Mouse (Mus musculus) midbrain, embryonic 16.5 days (tissue): ENCODE data around the gene Ccdc34. TPM values are rescaled to one million over a fixed set of nuclear protein-coding genes. Genes with fewer than 3 reads are reported as not detected.

Experiments
- ATAC-seq: fragments of 200-750 bp; cut with Nextera tagmentation; 2 replicates; pipeline ENCODE4 v1.8.0; 2017; ENCODE audit warnings: moderate TSS enrichment
- H3K27ac ChIP-seq: fragments of 300-500 bp; sonication (generic); 2 replicates; pipeline ENCODE4 v1.5.1; 2014; ENCODE audit warnings: mild to moderate bottlenecking, low read length, mixed read lengths
- H3K27me3 ChIP-seq: fragments of 300-500 bp; sonication (generic); 2 replicates; pipeline ENCODE4 v1.6.1; 2014; ENCODE audit warnings: low read depth, low read length, mixed read lengths; ENCODE audit not compliant: control insufficient read depth, insufficient read depth
- H3K36me3 ChIP-seq: fragments of 300-500 bp; sonication (generic); 2 replicates; pipeline ENCODE4 v1.6.1; 2014; ENCODE audit warnings: mild to moderate bottlenecking, low read length, moderate library complexity, mixed read lengths; ENCODE audit not compliant: control insufficient read depth, insufficient read depth
- H3K4me1 ChIP-seq: fragments of 300-500 bp; sonication (generic); 2 replicates; pipeline ENCODE4 v1.6.1; 2014; ENCODE audit warnings: mild to moderate bottlenecking, low read length, mixed read lengths; ENCODE audit not compliant: control insufficient read depth, insufficient read depth
- H3K4me2 ChIP-seq: fragments of 300-500 bp; sonication (generic); 2 replicates; pipeline ENCODE4 v1.6.1; 2014; ENCODE audit warnings: mild to moderate bottlenecking, low read length, mixed read lengths
- H3K4me3 ChIP-seq: fragments of 300-500 bp; sonication (generic); 2 replicates; pipeline ENCODE4 v1.5.1; 2014; ENCODE audit warnings: low read depth, mild to moderate bottlenecking, low read length, moderate library complexity, mixed read lengths
- H3K9ac ChIP-seq: fragments of 300-500 bp; sonication (generic); 2 replicates; pipeline ENCODE4 v1.6.1; 2014; ENCODE audit warnings: low read depth, low read length, mixed read lengths
- H3K9me3 ChIP-seq: fragments of 300-500 bp; sonication (generic); replicated peaks from 2 replicates; pipeline ENCODE4 v1.6.1; 2014; ENCODE audit warnings: mild to moderate bottlenecking, low read length, mixed read lengths; ENCODE audit not compliant: control insufficient read depth, poor library complexity, severe bottlenecking
- whole genome bisulfite sequencing: fragments of 180-500 bp; shearing (Covaris S2); extraction: QIAGEN DNeasy Blood & Tissue Kit; methylation state at CpG from one replicate; pipeline ENCODE4 v1.1.7; 2014; 5-methylcytosine and 5-hydroxymethylcytosine counted together
- polyA plus RNA-seq: library from polyadenylated mRNA; unstranded; fragments of >200 nt; fragmentation: Nextera tagmentation; extraction: Ambion mirVana; gene quantifications from 2 replicates; pipeline ENCODE4 v1.2.1, GENCODE M21; 2015

The Ccdc34 gene
- polyA plus RNA-seq, 1 experiment from 2014 or later, result 29.0 TPM

DNA sequence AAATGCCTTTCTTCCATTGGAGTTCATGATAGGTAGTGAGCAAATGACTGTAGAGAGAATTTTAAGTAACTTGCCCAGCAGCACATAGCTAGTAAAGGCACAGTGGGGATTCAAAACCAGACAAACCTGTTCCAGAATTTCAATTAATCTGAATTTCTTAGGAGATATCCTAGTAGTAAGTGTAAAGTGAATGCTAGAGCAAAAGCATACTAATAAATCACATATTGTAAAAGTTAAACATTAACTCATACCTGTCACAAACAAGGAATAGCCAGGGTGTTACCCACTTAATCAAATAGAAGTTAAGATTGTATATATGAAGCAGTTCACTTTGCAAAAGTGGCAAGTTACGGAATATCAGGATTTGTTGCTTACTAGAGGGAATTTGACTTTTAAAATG lies 25.9 kb upstream of the Ccdc34 start:
- Histone ChIP-seq H3K4me3 (no peak overlapping the region), H3K36me3 (no peaks in the 10 kb centered on the region), H3K4me1 (peaks cover 5% of the 10 kb centered on the region; the same call in 1 of the 2 replicates), H3K27ac (no peak overlapping the region), H3K9ac (no peak overlapping the region), H3K4me2 (no peak overlapping the region), H3K9me3 (no peaks in the 10 kb centered on the region), H3K27me3 (no peaks in the 10 kb centered on the region)
- no peak for ATAC-seq
- 82% methylated on average over 1 of the region's 1 CpGs for WGBS

DNA sequence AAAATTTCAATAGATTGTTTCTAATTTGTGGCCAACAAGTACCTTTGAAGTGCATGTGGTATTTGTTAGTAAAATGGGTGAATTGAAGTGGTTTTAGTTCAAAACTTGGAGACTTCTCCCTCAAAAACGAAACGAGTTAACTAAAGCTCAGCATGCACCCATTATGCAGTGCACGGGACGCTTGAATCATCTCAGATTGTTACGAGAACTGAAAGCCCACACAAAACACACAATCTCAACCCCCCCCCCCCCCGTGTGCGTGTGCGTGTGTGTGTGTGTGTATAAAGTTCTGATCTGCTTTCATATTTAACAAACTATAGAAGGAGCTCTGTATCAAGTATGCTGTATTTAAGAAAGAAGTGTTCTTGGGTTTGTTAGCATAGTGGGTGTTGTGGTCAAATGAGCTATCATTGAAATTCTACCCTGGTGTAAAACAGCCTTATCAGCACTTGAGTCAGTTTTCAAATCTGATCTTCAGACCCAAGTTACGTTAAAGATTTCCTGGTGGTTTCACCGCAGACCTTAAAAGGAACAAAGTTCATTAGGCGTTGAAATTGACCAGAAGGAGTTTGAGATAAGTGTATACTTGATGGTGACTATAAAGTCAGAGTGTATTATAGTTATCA lies 25.1 kb upstream of the Ccdc34 start:
- Histone ChIP-seq H3K36me3 (no peaks in the 10 kb centered on the region), H3K4me2 (no peak overlapping the region), H3K9me3 (no peaks in the 10 kb centered on the region), H3K27me3 (no peaks in the 10 kb centered on the region), H3K4me1 (peaks cover 5% of the 10 kb centered on the region; the same call in 1 of the 2 replicates), H3K27ac (no peak overlapping the region), H3K4me3 (no peak overlapping the region), H3K9ac (no peak overlapping the region)
- ATAC-seq, result no peak
- WGBS, result 43% methylated on average over 11 of the region's 11 CpGs

GRCm38 (mm10) chr2:109993404-109993803 lies 24.2 kb upstream of the Ccdc34 start:
- H3K27me3 ChIP-seq, result no peaks in the 10 kb centered on the region
- H3K27ac ChIP-seq, result no peak overlapping the region
- no peak for ATAC-seq
- H3K4me2 ChIP-seq, result no peak overlapping the region
- no peak overlapping the region for H3K4me3 ChIP-seq
- H3K9me3 ChIP-seq, result no peaks in the 10 kb centered on the region
- no peak overlapping the region for H3K9ac ChIP-seq
- no peaks in the 10 kb centered on the region for H3K36me3 ChIP-seq
- peaks cover 5% of the 10 kb centered on the region; the same call in 1 of the 2 replicates for H3K4me1 ChIP-seq

DNA sequence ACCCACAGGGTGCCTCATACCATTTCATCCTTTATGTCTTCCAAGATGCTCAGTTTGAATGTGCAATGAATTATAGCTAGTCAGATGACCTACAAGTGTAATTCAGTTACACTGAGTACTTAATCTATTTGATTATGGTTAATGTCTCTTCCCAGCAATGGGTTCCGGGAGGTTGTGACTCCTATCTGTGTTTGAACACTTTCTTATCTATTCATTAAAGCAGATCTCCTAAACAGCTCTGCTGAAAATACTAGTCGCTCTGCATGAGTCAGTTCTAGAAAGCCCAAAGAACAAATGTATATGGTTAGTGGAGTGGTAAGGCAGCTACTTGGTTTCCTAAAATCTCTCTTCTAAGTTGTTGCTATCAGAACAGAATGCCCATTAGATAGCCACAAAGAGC lies 22.6 kb upstream of the Ccdc34 start:
- Histone ChIP-seq H3K9me3 (no peaks in the 10 kb centered on the region), H3K36me3 (no peaks in the 10 kb centered on the region), H3K4me3 (no peak overlapping the region), H3K4me1 (no peaks in the 10 kb centered on the region), H3K9ac (no peak overlapping the region), H3K4me2 (no peak overlapping the region), H3K27ac (no peak overlapping the region), H3K27me3 (no peaks in the 10 kb centered on the region)
- no peak for ATAC-seq
- 76% methylated on average over 2 of the region's 2 CpGs for WGBS

DNA sequence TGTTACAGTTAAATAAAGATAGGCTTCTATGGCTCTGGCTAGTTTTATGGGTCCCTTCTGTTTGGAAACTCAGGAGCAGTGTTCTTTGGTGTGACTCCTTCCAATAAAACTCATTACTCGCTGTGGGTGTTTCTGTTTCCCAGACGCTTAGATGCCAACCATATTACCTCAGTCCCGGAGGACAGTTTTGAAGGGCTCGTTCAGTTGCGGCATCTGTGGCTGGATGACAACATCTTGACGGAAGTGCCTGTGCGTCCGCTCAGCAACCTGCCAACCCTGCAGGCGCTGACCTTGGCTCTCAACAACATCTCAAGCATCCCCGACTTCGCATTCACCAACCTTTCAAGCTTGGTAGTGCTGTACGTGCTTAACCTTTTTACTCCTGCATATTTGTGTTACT lies 21.2 kb upstream of the Ccdc34 start:
- Histone ChIP-seq H3K27me3 (no peaks in the 10 kb centered on the region), H3K36me3 (no peaks in the 10 kb centered on the region), H3K4me2 (no peak overlapping the region), H3K4me3 (no peak overlapping the region), H3K9ac (no peak overlapping the region), H3K27ac (no peak overlapping the region), H3K9me3 (no peaks in the 10 kb centered on the region), H3K4me1 (no peaks in the 10 kb centered on the region)
- no peak for ATAC-seq
- 81% methylated on average over 12 of the region's 12 CpGs for WGBS

DNA sequence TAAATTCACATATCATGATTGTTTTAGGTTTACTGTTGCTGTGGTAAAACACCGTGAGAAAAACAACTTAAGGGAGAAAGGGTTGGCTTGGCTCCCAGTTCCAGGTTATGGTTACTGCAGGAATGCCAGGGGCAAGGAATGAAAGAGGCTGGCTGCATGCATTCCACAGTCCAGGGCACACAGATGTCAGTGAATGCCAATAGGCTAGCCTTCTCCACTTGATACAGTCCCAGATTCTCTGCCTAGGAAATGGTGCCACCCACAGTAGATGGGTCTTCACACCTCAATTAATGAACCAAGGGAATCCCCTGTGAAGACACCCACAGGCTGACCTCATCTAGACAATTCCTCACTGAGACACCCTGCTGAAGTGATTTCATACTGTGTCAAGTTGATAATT lies 12.9 kb upstream of the Ccdc34 start:
- 75% methylated on average over 1 of the region's 1 CpGs for WGBS
- no peaks in the 10 kb centered on the region for H3K4me1 ChIP-seq
- no peak overlapping the region for H3K27ac ChIP-seq
- no peak overlapping the region for H3K4me3 ChIP-seq
- no peaks in the 10 kb centered on the region for H3K27me3 ChIP-seq
- peaks cover 8% of the 10 kb centered on the region; the same call in 1 of the 2 replicates for H3K36me3 ChIP-seq
- H3K4me2 ChIP-seq, result no peak overlapping the region
- no peak overlapping the region for H3K9ac ChIP-seq
- H3K9me3 ChIP-seq, result no peaks in the 10 kb centered on the region
- no peak for ATAC-seq

- no peak overlapping the region for H3K4me3 ChIP-seq
- H3K4me2 ChIP-seq, result no peak overlapping the region
- 75% methylated on average over 3 of the region's 3 CpGs for WGBS
- H3K36me3 ChIP-seq, result peaks cover 8% of the 10 kb centered on the region; the same call in 1 of the 2 replicates
- no peak overlapping the region for H3K27ac ChIP-seq
- H3K9ac ChIP-seq, result no peak overlapping the region
- ATAC-seq, result no peak
- no peaks in the 10 kb centered on the region for H3K27me3 ChIP-seq
- H3K9me3 ChIP-seq, result no peaks in the 10 kb centered on the region
- H3K4me1 ChIP-seq, result no peaks in the 10 kb centered on the region
Observed at GRCm38 (mm10) chr2:110005164-110005563, 12.5 kb upstream of the Ccdc34 start.

DNA sequence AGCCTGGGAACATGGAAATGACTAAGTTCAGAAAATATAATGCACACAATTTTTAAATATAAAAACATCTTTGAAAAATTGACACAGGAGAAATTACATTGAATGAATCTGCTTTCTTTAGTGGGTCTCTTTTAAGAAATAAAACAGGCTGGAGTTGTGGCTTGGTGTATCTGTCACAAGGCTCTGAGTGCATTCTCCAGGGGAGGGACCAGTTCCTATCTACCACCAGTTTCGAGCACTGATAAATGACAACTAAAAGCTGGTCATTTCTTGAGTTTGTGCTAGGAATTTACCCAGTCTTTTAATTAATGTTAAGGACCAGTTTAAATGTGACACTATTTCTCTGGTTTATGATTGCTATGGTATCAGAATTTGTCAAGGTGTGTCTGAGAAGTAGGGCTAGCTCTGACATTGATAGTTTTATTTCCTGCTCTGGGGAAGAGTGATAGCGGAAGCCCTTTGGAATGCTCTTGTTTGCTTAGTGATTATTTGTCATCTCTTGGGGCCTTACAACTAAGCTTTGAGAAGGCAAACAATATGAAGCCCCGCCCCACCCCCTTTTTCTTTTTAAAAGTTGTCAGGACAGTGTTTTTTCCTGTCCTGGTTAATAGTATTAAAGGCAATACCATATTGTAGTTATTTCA lies 11.9 kb upstream of the Ccdc34 start:
- no peak for ATAC-seq
- no peak overlapping the region for H3K4me2 ChIP-seq
- H3K27me3 ChIP-seq, result no peaks in the 10 kb centered on the region
- H3K4me1 ChIP-seq, result no peaks in the 10 kb centered on the region
- no peak overlapping the region for H3K27ac ChIP-seq
- no peak overlapping the region for H3K9ac ChIP-seq
- H3K36me3 ChIP-seq, result peaks cover 8% of the 10 kb centered on the region; the same call in 1 of the 2 replicates
- 92% methylated on average over 3 of the region's 3 CpGs for WGBS
- no peak overlapping the region for H3K4me3 ChIP-seq
- H3K9me3 ChIP-seq, result no peaks in the 10 kb centered on the region

- 94% methylated on average over 10 of the region's 10 CpGs for WGBS
- Histone ChIP-seq H3K4me1 (no peaks in the 10 kb centered on the region), H3K9me3 (no peaks in the 10 kb centered on the region), H3K36me3 (peaks cover 16% of the 10 kb centered on the region), H3K4me3 (no peak overlapping the region), H3K4me2 (no peak overlapping the region), H3K9ac (no peak overlapping the region), H3K27ac (no peak overlapping the region), H3K27me3 (no peaks in the 10 kb centered on the region)
- ATAC-seq, result no peak
Observed at GRCm38 (mm10) chr2:110007423-110008267, 10.0 kb upstream of the Ccdc34 start.
